Mouse (Mus musculus): Measurements from ENCODE around the gene Gm49630.
"Not testable (repeated sequence)": the region's sequence is repeated elsewhere in the genome, so short reads cannot be mapped to it uniquely, and the experiment has no call there.

Gene Gm49630

GRCm38 (mm10) chr17:7366676-7367374 lies 5.0 kb downstream of the Gm49630 start:
- DNase-seq (ENCODE audit: low spot score in 2 of 2), result not testable (repeated sequence)

GRCm38 (mm10) chr17:7366265-7366664 lies 5.5 kb downstream of the Gm49630 start:
- not testable (repeated sequence) for DNase-seq (ENCODE audit: low spot score in 2 of 2)

GRCm38 (mm10) chr17:7365615-7366014 lies 6.2 kb downstream of the Gm49630 start:
- DNase-seq (ENCODE audit: low spot score in 2 of 2), result not testable (repeated sequence)

DNA sequence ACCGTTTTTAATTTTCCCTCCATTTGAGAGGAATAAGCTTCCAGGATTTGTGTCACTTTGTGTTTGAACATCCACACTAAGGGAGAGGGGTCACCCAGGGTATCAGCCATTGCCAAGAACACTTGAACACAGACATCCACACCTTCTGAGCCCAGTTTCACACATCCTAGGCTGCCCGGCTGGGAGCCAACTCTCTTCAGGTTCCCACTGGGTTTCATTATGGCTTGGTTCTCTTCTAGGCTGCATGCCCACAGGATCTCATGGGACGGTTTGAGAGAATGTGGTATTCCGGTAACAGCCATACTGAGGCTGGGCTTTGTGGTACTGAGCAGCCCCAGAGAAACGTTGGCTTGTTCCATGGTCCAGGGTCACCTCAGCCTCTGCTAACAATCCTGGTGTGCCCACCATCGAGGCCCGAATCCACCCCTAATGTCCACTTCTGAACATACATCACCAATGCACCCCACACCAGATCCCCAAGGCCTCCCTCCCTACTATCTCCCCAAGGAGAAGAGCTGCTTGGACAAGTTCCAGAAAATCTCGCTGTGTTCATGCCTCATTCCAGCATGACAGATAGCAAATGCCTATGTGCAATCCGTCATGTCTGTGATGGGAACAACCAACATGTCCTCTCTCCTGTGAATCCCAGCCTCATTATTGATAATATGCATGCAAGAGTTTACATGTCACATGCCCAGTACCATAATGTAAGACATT lies 10.9 kb downstream of the Gm49630 start:
- DNase-seq (ENCODE audit: low spot score in 2 of 2), result not testable (repeated sequence)

- not testable (repeated sequence) for DNase-seq (ENCODE audit: low spot score in 2 of 2)
Observed at GRCm38 (mm10) chr17:7359806-7360205, 12.0 kb downstream of the Gm49630 start.

GRCm38 (mm10) chr17:7352596-7352995 lies 19.2 kb downstream of the Gm49630 start, which contains the start of gene Ttll2:
Ttll2 (minus strand) TSS chr17:7352696.
- DNase-seq (ENCODE audit: low spot score in 2 of 2), result not testable (repeated sequence)

DNA sequence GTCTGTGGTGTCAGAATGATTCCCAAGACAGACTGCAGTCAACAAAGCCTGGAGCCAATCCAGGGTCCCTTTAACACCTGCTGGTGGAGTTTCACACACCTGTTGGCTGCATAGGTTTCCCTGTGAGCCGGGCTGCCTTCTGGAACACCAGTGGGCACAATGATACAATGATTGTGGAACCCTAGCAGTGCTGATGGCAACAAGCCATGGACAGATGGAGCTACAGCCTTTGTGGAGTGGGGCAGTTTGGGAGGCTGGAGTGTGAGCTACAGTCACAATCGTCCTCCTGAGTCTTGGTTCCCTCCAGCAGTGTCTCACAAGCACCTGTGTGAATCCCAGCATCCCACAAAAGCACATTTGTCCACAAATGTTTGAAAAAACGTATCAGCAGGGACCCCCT lies 23.0 kb downstream of the Gm49630 start:
- DNase-seq (ENCODE audit: low spot score in 2 of 2), result not testable (repeated sequence)

DNA sequence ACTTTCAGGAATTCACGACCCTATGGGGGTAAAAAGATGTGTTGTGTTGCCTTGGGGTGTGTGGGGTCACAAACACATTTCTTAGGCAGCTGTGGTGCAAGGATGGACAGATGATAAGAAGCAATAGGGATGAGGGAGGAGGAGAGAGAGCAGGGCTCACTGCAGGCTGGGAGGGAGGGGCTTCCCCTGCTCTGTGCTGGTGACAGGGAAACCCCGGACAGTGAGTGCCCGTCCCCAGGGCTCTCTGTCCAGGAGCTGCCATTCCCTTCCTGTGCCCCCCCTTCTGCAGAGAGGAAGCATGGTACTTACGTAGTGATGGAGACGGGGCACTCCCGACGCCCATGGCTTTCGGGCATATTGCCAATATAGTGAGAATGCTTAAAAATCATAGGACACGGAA lies 34.4 kb downstream of the Gm49630 start:
- not testable (repeated sequence) for DNase-seq (ENCODE audit: low spot score in 2 of 2)

DNA sequence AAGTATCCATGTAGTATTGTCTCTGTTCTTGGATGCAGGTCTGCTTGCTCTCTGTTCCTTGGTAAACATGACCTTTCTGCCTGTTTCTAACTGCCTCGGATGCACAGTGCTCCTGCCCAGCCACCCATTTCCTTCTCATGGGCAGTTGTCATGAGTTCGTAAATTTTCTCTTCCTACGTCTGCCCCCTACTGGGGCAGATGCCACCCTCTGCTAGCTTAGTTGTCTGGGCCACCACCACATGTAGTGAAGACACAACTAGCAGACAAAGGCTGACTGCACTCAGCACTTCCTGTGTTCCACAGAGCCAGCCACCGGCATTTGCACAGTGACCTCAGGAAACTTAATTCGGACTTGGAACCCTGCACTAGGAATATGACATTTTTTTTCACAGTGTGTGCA lies 39.0 kb downstream of the Gm49630 start:
- not testable (repeated sequence) for DNase-seq (ENCODE audit: low spot score in 2 of 2)

- not testable (repeated sequence) for DNase-seq (ENCODE audit: low spot score in 2 of 2)
Observed at GRCm38 (mm10) chr17:7326415-7326814, 45.4 kb downstream of the Gm49630 start.

DNA sequence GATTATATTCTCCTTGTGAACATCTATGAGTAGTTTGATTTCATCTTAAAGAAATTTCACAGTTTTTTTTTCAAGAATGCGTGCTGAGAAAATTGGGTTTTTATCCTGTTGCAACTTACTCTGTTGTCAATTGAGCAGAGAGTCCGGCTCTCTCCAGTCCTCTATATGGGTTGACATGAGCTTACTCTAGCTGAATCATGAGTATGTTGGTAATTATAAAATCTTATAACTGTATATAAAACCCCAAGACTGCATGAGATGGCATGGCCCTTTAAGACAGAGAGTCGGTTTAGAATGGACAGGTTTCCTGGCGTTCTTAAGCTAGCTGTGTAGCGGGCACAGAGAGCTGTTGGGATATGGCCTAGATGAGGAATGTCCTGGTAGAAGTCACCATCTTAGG lies 47.4 kb downstream of the Gm49630 start, which contains the start of gene Tcp10a:
TSS of gene Tcp10a (plus strand) at position 301 of the 400 bp plus-strand sequence.
- DNase-seq (ENCODE audit: low spot score in 2 of 2), result not testable (repeated sequence)

- DNase-seq (ENCODE audit: low spot score in 2 of 2), result not testable (repeated sequence)
Observed at GRCm38 (mm10) chr17:7319789-7320188, 52.0 kb downstream of the Gm49630 start.

DNA sequence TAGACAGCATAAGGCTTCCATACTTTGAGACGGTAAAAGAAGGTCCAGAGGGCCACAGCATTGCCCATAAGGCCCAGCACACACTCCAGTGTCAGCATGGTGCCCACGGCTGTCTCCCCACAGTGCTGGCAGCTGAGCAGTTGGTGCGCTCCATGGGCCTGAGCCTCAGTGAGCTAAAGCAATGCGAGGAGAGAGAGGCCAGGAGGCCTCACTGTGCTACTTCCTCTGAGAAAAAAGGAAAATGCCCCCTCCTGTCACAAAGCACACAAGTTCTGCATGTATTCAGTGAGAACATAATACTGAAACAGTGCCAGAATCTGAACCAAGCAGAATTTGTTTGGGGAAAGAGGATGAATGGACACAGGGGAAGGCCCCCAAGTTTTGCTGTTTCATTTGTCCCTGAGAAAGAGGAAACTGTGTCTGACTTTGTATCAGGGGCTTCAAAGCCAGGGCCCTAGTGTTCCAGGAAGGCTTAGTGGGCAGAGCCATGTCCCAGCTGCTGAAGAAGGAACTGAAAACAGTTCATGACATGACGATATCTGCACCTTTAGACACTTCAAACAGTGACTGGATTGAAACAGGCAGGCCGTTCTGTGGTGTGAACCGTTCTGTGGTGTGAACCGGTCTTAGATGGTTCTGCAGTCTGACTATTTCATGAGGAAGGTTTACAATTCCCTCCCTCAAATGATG lies 55.9 kb downstream of the Gm49630 start:
- DNase-seq (ENCODE audit: low spot score in 2 of 2), result not testable (repeated sequence)

DNA sequence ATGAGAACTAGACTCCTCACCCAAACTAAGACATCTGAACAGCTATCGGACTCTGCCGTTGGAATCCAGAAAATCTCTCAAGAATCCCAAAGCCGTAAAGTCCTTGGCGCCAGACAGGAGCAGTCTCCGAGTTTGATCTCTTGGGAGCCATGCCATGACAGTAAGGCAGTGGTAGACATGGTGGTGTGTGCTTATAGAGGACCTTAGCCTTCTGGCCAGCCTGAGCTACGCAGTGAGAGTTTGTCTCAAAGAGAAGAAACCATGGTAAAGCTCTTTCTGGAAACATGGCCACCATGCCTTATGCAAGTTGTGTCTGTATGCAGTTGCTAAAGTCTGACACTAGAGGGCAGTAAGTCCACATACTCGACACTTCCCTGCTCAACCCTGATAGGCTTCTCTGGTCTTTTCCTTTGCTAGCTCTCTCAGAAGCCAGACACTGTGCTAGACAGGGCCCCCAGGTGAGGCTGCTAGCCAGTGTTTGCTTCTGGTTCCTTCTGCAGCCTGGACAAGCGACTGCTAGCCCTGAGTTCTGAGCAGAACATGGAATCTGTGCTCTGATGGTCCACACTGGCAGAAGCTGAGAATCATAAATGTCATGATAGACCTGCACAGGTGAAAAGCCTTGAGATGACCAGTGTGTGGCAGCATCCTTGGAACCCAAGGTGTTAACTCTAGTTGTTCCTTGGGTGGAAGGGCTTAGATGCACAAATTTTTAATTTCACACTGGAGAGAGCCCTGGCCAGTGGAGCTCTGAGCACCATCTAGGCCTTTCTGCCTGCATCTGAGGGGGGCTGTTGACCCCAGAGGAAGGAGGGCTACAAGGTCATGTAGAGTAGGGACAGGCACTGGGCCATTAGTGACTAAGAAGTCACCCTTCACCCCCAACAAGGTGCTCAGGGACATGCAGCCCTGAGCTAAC lies 65.2 kb downstream of the Gm49630 start:
- DNase-seq (ENCODE audit: low spot score in 2 of 2), result not testable (repeated sequence)

All from spleen, postnatal 10 days (tissue).